Mouse (Mus musculus) cerebellum, adult 11-12 months (tissue): ENCODE results near the gene Iqcg.

Experiments used
- DNase-seq: peaks from one replicate; pipeline ENCODE4 v3.0.0; 2022

Iqcg gene

DNA sequence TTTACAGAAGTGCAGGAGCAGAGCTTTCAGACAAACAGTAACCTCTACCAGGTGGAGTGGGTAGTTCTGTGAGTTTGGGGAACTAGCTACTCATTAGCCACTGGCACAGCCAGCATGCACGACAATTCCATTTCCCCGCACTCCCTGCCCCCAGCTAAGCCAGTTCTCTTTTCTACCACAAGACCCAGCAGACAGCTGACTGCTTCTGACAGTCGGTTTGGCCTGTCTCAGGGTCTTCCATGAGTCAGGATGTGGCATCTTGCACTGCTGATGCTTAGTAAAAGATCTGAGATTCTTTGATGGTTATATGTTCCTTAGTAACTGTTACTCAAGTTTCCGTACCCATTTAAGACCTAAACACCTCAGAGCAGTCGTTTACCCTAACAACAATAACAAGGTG is 83.5 kb downstream of the Iqcg start:
- DNase-seq, result no peak
